Mouse (Mus musculus): ENCODE measurements around the gene Csde1. TPM values are rescaled to one million over a fixed set of nuclear protein-coding genes. Genes with fewer than 3 reads are reported as not detected.

Csde1 gene
- total and polyA plus RNA-seq, 3 experiments, result 196 to 249 (median 210) TPM

GRCm38 (mm10) chr3:103066927-103067326, 46.7 kb downstream of the Csde1 start:
- H3K36me3 ChIP-seq (replicated peaks in 1 of 2; ENCODE audit: control insufficient read depth in 1 of 2, insufficient read depth in 1 of 2, low read length in 1 of 2), result peaks cover 57 to 72% of the 10 kb centered on the region in 2 experiments
- no peak overlapping the region for H3K27ac ChIP-seq (ENCODE audit: insufficient read depth, low read depth)
- in situ Hi-C loops (cut with MboI; ENCODE audit: low pct_ligation_motif_present, low pct_unique_long_range_greater_than_20kb, low sequenced_read_pairs), result no loop called here
- H3K9ac ChIP-seq (ENCODE audit: insufficient read depth, low read depth), result no peak overlapping the region
- H3K4me3 ChIP-seq (replicated peaks in 1 of 3; ENCODE audit: low read depth in 2 of 3, low read length in 2 of 3, poor library complexity in 1 of 3), result no peak overlapping the region
- DNase-seq (ENCODE audit: extremely low read depth), result no peak
- dilution Hi-C loops (cut with MboI; ENCODE audit: extremely low pct_ligation_motif_present, extremely low pct_unique_long_range_greater_than_20kb, low sequenced_read_pairs), result no loop called here
- no peaks in the 10 kb centered on the region for H3K9me3 ChIP-seq (replicated peaks; ENCODE audit: low read length)
- H3K4me1 ChIP-seq (ENCODE audit: control insufficient read depth in 1 of 2, insufficient read depth in 2 of 2), result no peaks in the 10 kb centered on the region
- H3K27me3 ChIP-seq (replicated peaks), result no peaks in the 10 kb centered on the region
- H3K4me2 ChIP-seq (ENCODE audit: insufficient read depth, low read depth, poor library complexity, severe bottlenecking), result no peak overlapping the region
- TF ChIP-seq MAZ (IDR thresholded peaks at IDR 0.05; ENCODE audit: low read depth, low read length) (no peak), E2F4 (IDR thresholded peaks at IDR 0.05; ENCODE audit: insufficient replicate concordance, low read depth, low read length) (no peak), ZC3H11A (IDR thresholded peaks at IDR 0.05; ENCODE audit: low read depth, low read length) (no peak), MAFK (IDR thresholded peaks at IDR 0.05; ENCODE audit: insufficient replicate concordance, low read length) (no peak), POLR2A (IDR thresholded peaks at IDR 0.05; ENCODE audit: low read depth, low read length) (no peak)
- no peaks in the 10 kb centered on the region; the same call in 1 of the 2 replicates for H3K79me2 ChIP-seq (replicated peaks; ENCODE audit: control insufficient read depth, extremely low read depth, insufficient read depth, poor library complexity, severe bottlenecking)

- H3K4me3 ChIP-seq (replicated peaks in 1 of 3; ENCODE audit: low read depth in 2 of 3, low read length in 2 of 3, poor library complexity in 1 of 3), result no peak overlapping the region
- no peak for DNase-seq (ENCODE audit: extremely low read depth)
- dilution Hi-C loops (cut with MboI; ENCODE audit: extremely low pct_ligation_motif_present, extremely low pct_unique_long_range_greater_than_20kb, low sequenced_read_pairs), result no loop called here
- TF ChIP-seq CHD1 (IDR thresholded peaks at IDR 0.05; ENCODE audit: low read depth, low read length) (no peak), NRF1 (IDR thresholded peaks at IDR 0.05; ENCODE audit: low read depth, low read length) (no peak), GABPA (IDR thresholded peaks at IDR 0.05; ENCODE audit: insufficient replicate concordance, low read depth, low read length) (no peak), MAX (IDR thresholded peaks at IDR 0.05; ENCODE audit: low read length) (no peak), RAD21 (IDR thresholded peaks at IDR 0.05; ENCODE audit: low read depth, low read length) (no peak), BHLHE40 (IDR thresholded peaks at IDR 0.05; ENCODE audit: low read depth, low read length) (no peak), SIN3A (IDR thresholded peaks at IDR 0.05; ENCODE audit: low read length) (no peak)
- no peaks in the 10 kb centered on the region for H3K27me3 ChIP-seq (replicated peaks)
- H3K27ac ChIP-seq (ENCODE audit: insufficient read depth, low read depth), result no peak overlapping the region
- H3K4me2 ChIP-seq (ENCODE audit: insufficient read depth, low read depth, poor library complexity, severe bottlenecking), result no peak overlapping the region
- H3K9ac ChIP-seq (ENCODE audit: insufficient read depth, low read depth), result no peak overlapping the region
- H3K79me2 ChIP-seq (replicated peaks; ENCODE audit: control insufficient read depth, extremely low read depth, insufficient read depth, poor library complexity, severe bottlenecking), result no peaks in the 10 kb centered on the region
- peaks cover 39 to 53% of the 10 kb centered on the region in 2 experiments for H3K36me3 ChIP-seq (replicated peaks in 1 of 2; ENCODE audit: control insufficient read depth in 1 of 2, insufficient read depth in 1 of 2, low read length in 1 of 2)
- H3K4me1 ChIP-seq (ENCODE audit: control insufficient read depth in 1 of 2, insufficient read depth in 2 of 2), result no peaks in the 10 kb centered on the region
- no peaks in the 10 kb centered on the region for H3K9me3 ChIP-seq (replicated peaks; ENCODE audit: low read length)
- in situ Hi-C loops (cut with MboI; ENCODE audit: low pct_ligation_motif_present, low pct_unique_long_range_greater_than_20kb, low sequenced_read_pairs), result no loop called here
These were observed 48.7 kb downstream of the Csde1 start for GRCm38 (mm10) chr3:103068971-103069370.

- in situ Hi-C loops (cut with MboI; ENCODE audit: low pct_ligation_motif_present, low pct_unique_long_range_greater_than_20kb, low sequenced_read_pairs), result no loop called here
- Histone ChIP-seq H3K9ac (ENCODE audit: insufficient read depth, low read depth) (no peak within 1 kb of the TSS), H3K4me1 (ENCODE audit: control insufficient read depth in 1 of 2, insufficient read depth in 2 of 2) (no peaks in the 10 kb centered on the region), H3K79me2 (replicated peaks; ENCODE audit: control insufficient read depth, extremely low read depth, insufficient read depth, poor library complexity, severe bottlenecking) (no peaks in the 10 kb centered on the region), H3K4me2 (ENCODE audit: insufficient read depth, low read depth, poor library complexity, severe bottlenecking) (no peak within 1 kb of the TSS), H3K27me3 (replicated peaks) (no peaks in the 10 kb centered on the region), H3K27ac (ENCODE audit: insufficient read depth, low read depth) (no peak within 1 kb of the TSS), H3K36me3 (replicated peaks in 1 of 2; ENCODE audit: control insufficient read depth in 1 of 2, insufficient read depth in 1 of 2, low read length in 1 of 2) (peaks cover 5 to 9% of the 10 kb centered on the region in 2 experiments), H3K9me3 (replicated peaks; ENCODE audit: low read length) (no peaks in the 10 kb centered on the region), H3K4me3 (replicated peaks in 1 of 3; ENCODE audit: low read depth in 2 of 3, low read length in 2 of 3, poor library complexity in 1 of 3) (no peak within 1 kb of the TSS)
- no peak for DNase-seq (ENCODE audit: extremely low read depth)
- TF ChIP-seq ZKSCAN1 (IDR thresholded peaks at IDR 0.05; ENCODE audit: borderline replicate concordance, low read depth, low read length), result no peak
- no peak for TF ChIP-seq CTCF (conservative IDR thresholded peaks at IDR 0.05 in 1 of 2, IDR thresholded peaks at IDR 0.05 in 1 of 2; ENCODE audit: low read depth in 2 of 2, low read length in 2 of 2)
- TF ChIP-seq ETS1 (conservative IDR thresholded peaks at IDR 0.05; ENCODE audit: low read depth, low read length), result no peak
- no peak for TF ChIP-seq CHD2 (IDR thresholded peaks at IDR 0.05; ENCODE audit: low read length)
- no peak for TF ChIP-seq UBTF (IDR thresholded peaks at IDR 0.05; ENCODE audit: low read depth, low read length)
- dilution Hi-C loops (cut with MboI; ENCODE audit: extremely low pct_ligation_motif_present, extremely low pct_unique_long_range_greater_than_20kb, low sequenced_read_pairs), result no loop called here
These were observed 53.5 kb downstream of the Csde1 start, which contains the start of gene Ampd1 for GRCm38 (mm10) chr3:103073771-103074170. Gene Ampd1 (plus strand): TSS chr3:103074014.
